Mouse (Mus musculus): ENCODE data around the gene Hesx1.

DNA sequence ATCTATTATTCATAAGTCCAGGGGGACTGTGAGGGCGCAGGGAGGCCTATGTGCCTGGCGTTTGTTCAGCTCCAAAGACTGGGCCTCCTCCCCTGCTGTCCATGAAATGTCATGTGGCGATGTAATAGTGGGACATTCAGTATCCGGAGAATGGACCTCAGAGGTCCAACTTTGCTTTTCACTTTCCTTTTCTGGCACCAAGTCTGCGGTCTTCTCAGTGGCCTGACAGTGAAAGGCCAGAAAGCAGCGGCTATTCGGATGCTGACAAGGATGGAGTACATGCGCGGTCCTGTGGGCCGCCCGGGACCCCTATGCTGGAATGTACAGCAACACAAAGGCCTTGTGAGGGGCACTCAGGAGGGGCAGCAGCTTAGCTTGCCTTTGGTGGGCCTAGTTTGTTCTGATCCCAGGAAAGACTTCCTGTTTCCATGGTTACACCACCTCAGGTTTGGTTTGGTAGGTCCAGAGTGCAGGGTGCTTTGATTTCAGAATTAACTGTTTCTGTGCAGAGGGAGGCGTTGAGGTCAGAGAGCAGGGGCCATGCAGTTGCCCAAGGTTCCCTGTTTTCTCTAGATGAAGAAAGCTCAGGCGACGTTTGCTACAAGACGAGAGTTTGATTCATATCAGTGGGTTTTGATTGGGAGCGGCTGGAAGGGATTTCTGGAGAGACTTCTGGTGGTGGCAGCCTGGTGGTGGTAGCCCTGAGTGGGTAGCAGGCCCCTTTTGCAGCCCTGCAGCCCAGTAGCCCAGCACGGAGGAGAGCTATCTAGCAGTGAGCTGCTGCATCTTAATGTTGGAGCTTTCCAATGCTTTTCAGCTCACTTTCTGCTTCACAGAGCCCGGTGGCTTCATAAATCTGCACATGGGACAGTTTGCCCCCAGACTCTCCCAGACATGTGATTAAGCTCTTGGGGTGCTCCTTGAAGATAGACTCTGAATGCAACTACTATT, 56.6 kb downstream of the Hesx1 start:
- TF ChIP-seq CTCF (IDR thresholded peaks at IDR 0.05; ENCODE audit: low read depth) (no peak), EP300 (IDR thresholded peaks at IDR 0.05; ENCODE audit: low read depth) (no peak)

Data from heart, postnatal 0 days (tissue).